11 mouse cellular contexts compared by ENCODE assay signal in genomic region chr12:34498751-34499626, GRCm38 (mm10).
A peak's percentile ranks its signal among the peaks of the same experiment; 100 is the strongest.
DNase-seq lines count a peak whose midpoint lies in the region; ATAC-seq and TF ChIP-seq lines count a peak whose summit lies in the region.
"Had no signal": no experiment of that assay in that cellular context is flagged by ENCODE, and none has a peak within 500 bp of the region (broad histone marks: within the 10 kb centered on the region; RNA-seq: fewer than 3 reads in every experiment).

No protein-coding gene starts in this region.

- no peak overlapping the region for H3K9ac ChIP-seq in midbrain, postnatal 0 days (replicated peaks; ENCODE audit: low read length, poor library complexity, severe bottlenecking)
- no peak overlapping the region for H3K9ac ChIP-seq in midbrain, embryonic 15.5 days
- H3K9ac ChIP-seq in hindbrain, embryonic 13.5 days: no peak overlapping the region

- no peak for TF ChIP-seq POLR2A in olfactory bulb, adult 2 months (IDR thresholded peaks at IDR 0.05; ENCODE audit: insufficient read depth, low read depth, low read length)

- H3K4me3 ChIP-seq in midbrain, postnatal 0 days (ENCODE audit: low read depth, low read length): no peak overlapping the region
- no peak overlapping the region for H3K4me3 ChIP-seq in midbrain, embryonic 15.5 days
- no peak overlapping the region for H3K4me3 ChIP-seq in olfactory bulb, adult 2 months (ENCODE audit: insufficient read depth, low read depth, low read length)
- H3K4me3 ChIP-seq in hindbrain, embryonic 13.5 days: no peak overlapping the region
- H3K4me3 ChIP-seq: megakaryocyte, embryonic 14.5 days had no signal

- H3K27me3 ChIP-seq in midbrain, postnatal 0 days (ENCODE audit: insufficient read depth, low read length): no peaks in the 10 kb centered on the region
- H3K27me3 ChIP-seq in midbrain, embryonic 15.5 days (replicated peaks): no peaks in the 10 kb centered on the region
- no peaks in the 10 kb centered on the region for H3K27me3 ChIP-seq in hindbrain, embryonic 13.5 days
- H3K27me3 ChIP-seq: megakaryocyte, embryonic 14.5 days had no signal

- TF ChIP-seq CTCF in midbrain, postnatal 0 days (IDR thresholded peaks at IDR 0.05): no peak
- no peak for TF ChIP-seq CTCF in olfactory bulb, adult 2 months (IDR thresholded peaks at IDR 0.05; ENCODE audit: insufficient read depth, low read depth, low read length)

- no peak overlapping the region for H3K27ac ChIP-seq in midbrain, postnatal 0 days (ENCODE audit: low read depth, low read length)
- H3K27ac ChIP-seq in midbrain, embryonic 15.5 days: no peak overlapping the region
- peak overlapping the region; percentile 96 for H3K27ac ChIP-seq in olfactory bulb, adult 2 months (ENCODE audit: insufficient read depth, low read depth, low read length)
- H3K27ac ChIP-seq in hindbrain, embryonic 13.5 days: no peak overlapping the region

- WGBS in midbrain, postnatal 0 days: 62% methylated on average over 9 of the region's 9 CpGs
- WGBS in midbrain, embryonic 15.5 days: 66% methylated on average over 9 of the region's 9 CpGs
- 20% methylated on average over 9 of the region's 9 CpGs for WGBS in olfactory bulb, adult 2 months
- 80% methylated on average over 9 of the region's 9 CpGs for WGBS in hindbrain, embryonic 13.5 days

- H3K36me3 ChIP-seq in midbrain, postnatal 0 days (ENCODE audit: insufficient read depth, low read length): no peaks in the 10 kb centered on the region
- H3K36me3 ChIP-seq in midbrain, embryonic 15.5 days (replicated peaks): no peaks in the 10 kb centered on the region
- no peaks in the 10 kb centered on the region for H3K36me3 ChIP-seq in hindbrain, embryonic 13.5 days

- no peaks in the 10 kb centered on the region for H3K4me1 ChIP-seq in midbrain, postnatal 0 days (ENCODE audit: insufficient read depth, low read length)
- 0 out of 2 replicates have a peak, but pooled peaks cover 5% of the 10 kb centered on the region for H3K4me1 ChIP-seq in midbrain, embryonic 15.5 days
- no peaks in the 10 kb centered on the region for H3K4me1 ChIP-seq in olfactory bulb, adult 2 months (ENCODE audit: control insufficient read depth, insufficient read depth, low read length)
- H3K4me1 ChIP-seq in hindbrain, embryonic 13.5 days (replicated peaks): 0 out of 2 replicates have a peak, but pooled peaks cover 2% of the 10 kb centered on the region

- no peak overlapping the region for H3K4me2 ChIP-seq in midbrain, postnatal 0 days (ENCODE audit: low read depth, low read length, poor library complexity, severe bottlenecking)
- H3K4me2 ChIP-seq in midbrain, embryonic 15.5 days: no peak overlapping the region
- no peak overlapping the region for H3K4me2 ChIP-seq in hindbrain, embryonic 13.5 days

- H3K9me3 ChIP-seq in midbrain, postnatal 0 days (ENCODE audit: low read length): no peaks in the 10 kb centered on the region
- no peaks in the 10 kb centered on the region for H3K9me3 ChIP-seq in midbrain, embryonic 15.5 days
- no peaks in the 10 kb centered on the region for H3K9me3 ChIP-seq in hindbrain, embryonic 13.5 days
- H3K9me3 ChIP-seq: megakaryocyte, embryonic 14.5 days had no signal

- peak; percentile 24; the same call in 1 of the 2 replicates for ATAC-seq in frontal cortex, adult (ENCODE audit: low TSS enrichment)
- no peak for ATAC-seq in midbrain, postnatal 0 days (ENCODE audit: low FRiP score)
- no peak for ATAC-seq in midbrain, embryonic 15.5 days (replicated peaks)
- no peak for ATAC-seq in hindbrain, embryonic 13.5 days (ENCODE audit: low FRiP score)
- ATAC-seq in monocyte, adult 5-6 weeks (replicated peaks; ENCODE audit: insufficient number of reproducible peaks, low FRiP score, low TSS enrichment, poor library complexity, severe bottlenecking): no peak

- DNase-seq in frontal cortex, postnatal 14 days (ENCODE audit: low spot score in 2 of 2): no peak
- peak; percentile 13 for DNase-seq in midbrain, postnatal 0 days (ENCODE audit: low spot score)
- peak; percentile 12 to 35 for DNase-seq in gastrocnemius, adult 8-10 months (ENCODE audit: low spot score in 2 of 2)
- DNase-seq: cerebellum, postnatal 36 days; kidney, postnatal 14 days had no signal

Comparison
In these comparisons a context has a peak if more than half of its experiments do, and no peak if none do; other contexts are left out.
1. DNase-seq: peak in midbrain, postnatal 0 days (single experiment) and gastrocnemius, adult 8-10 months (2 of 2); none in frontal cortex, postnatal 14 days (0 of 2).